Mouse (Mus musculus) MEL (cell line): ENCODE measurements around the gene Bcat1. TPM values are rescaled to one million over a fixed set of nuclear protein-coding genes. Genes with fewer than 3 reads are reported as not detected.

Experiments
- DNase-seq: peaks from one replicate; pipeline ENCODE4 v3.0.0; 2011; ENCODE audit warnings: low read depth, low spot score
- H3K27ac ChIP-seq: 2 replicates; pipeline ENCODE4 v1.5.1; 2012; ENCODE audit warnings: low read depth, mild to moderate bottlenecking, control low read depth, low read length, moderate library complexity; ENCODE audit not compliant: control insufficient read depth
- H3K27me3 ChIP-seq, 2 experiments: fragments of 150-350 bp in 1 of 2; sonication (generic) in 1 of 2; 2 replicates each; pipeline ENCODE4 v1.6.1; 2012; ENCODE audit warnings: low read length in 2 of 2, mild to moderate bottlenecking in 2 of 2, improper control_type of control experiment in 1 of 2, moderate library complexity in 1 of 2; ENCODE audit not compliant: insufficient read depth in 2 of 2, control insufficient read depth in 1 of 2
- H3K36me3 ChIP-seq, 2 experiments: 2 replicates each; pipeline ENCODE4 v1.6.1; 2012 to 2014; ENCODE audit warnings: low read length in 2 of 2, improper control_type of control experiment in 1 of 2, inconsistent platforms in 1 of 2, mild to moderate bottlenecking in 1 of 2; ENCODE audit not compliant: insufficient read depth in 2 of 2, control insufficient read depth in 1 of 2
- H3K4me1 ChIP-seq, 2 experiments: fragments of 150-350 bp in 1 of 2; sonication (generic) in 1 of 2; 2 replicates each; pipeline ENCODE4 v1.6.1; 2012; ENCODE audit warnings: low read length in 2 of 2, improper control_type of control experiment in 1 of 2, mild to moderate bottlenecking in 1 of 2; ENCODE audit not compliant: insufficient read depth in 2 of 2, control insufficient read depth in 1 of 2
- H3K4me3 ChIP-seq, 2 experiments: fragments of 150-350 bp in 1 of 2; sonication (generic) in 1 of 2; 2 replicates each; pipeline ENCODE4 v1.5.1; 2012; ENCODE audit warnings: low read depth in 2 of 2, low read length in 2 of 2, mild to moderate bottlenecking in 2 of 2, moderate library complexity in 2 of 2, control low read depth in 1 of 2, improper control_type of control experiment in 1 of 2; ENCODE audit not compliant: control insufficient read depth in 1 of 2, insufficient read depth in 1 of 2
- H3K79me2 ChIP-seq: 2 replicates; pipeline ENCODE4 v1.6.1; 2012; ENCODE audit warnings: mild to moderate bottlenecking, low read length, moderate library complexity; ENCODE audit not compliant: control insufficient read depth, poor library complexity, insufficient read depth
- H3K9ac ChIP-seq: 2 replicates; pipeline ENCODE4 v1.6.1; 2012; ENCODE audit warnings: low read depth, mild to moderate bottlenecking, control low read depth, low read length, moderate library complexity; ENCODE audit not compliant: control insufficient read depth, poor library complexity, severe bottlenecking
- H3K9me3 ChIP-seq: fragments of 150-350 bp; sonication (generic); replicated peaks from 2 replicates; pipeline ENCODE4 v1.6.1; 2012; ENCODE audit warnings: mild to moderate bottlenecking, low read length, improper control_type of control experiment, moderate library complexity; ENCODE audit not compliant: insufficient read depth
- CHD1 ChIP-seq: IDR thresholded peaks from 2 replicates; pipeline ENCODE4 v1.6.1; 2012; ENCODE audit warnings: low read depth, mild to moderate bottlenecking, inconsistent platforms, low read length, improper control_type of control experiment
- CTCF ChIP-seq, 3 experiments: IDR thresholded peaks in 2 of 3; conservative IDR thresholded peaks in 1 of 3; 2 replicates each; pipeline ENCODE4 v1.5.1; 2011 to 2012; ENCODE audit warnings: low read length in 3 of 3, low read depth in 2 of 3, mild to moderate bottlenecking in 2 of 3, improper control_type of control experiment in 1 of 3, inconsistent platforms in 1 of 3, mixed read lengths in 1 of 3, moderate library complexity in 1 of 3; ENCODE audit not compliant: control insufficient read depth in 1 of 3, insufficient read depth in 1 of 3, poor library complexity in 1 of 3, severe bottlenecking in 1 of 3
- E2F4 ChIP-seq: IDR thresholded peaks from 2 replicates; pipeline ENCODE4 v1.6.1; 2011; ENCODE audit warnings: low read depth, low read length, improper control_type of control experiment, borderline replicate concordance
- ELF1 ChIP-seq: IDR thresholded peaks from 2 replicates; pipeline ENCODE4 v1.6.1; 2014; ENCODE audit warnings: low read depth, mild to moderate bottlenecking, inconsistent platforms, low read length, improper control_type of control experiment, moderate library complexity
- GABPA ChIP-seq: IDR thresholded peaks from 2 replicates; pipeline ENCODE4 v1.6.1; 2012; ENCODE audit warnings: low read depth, mild to moderate bottlenecking, inconsistent platforms, low read length, improper control_type of control experiment, moderate library complexity
- HCFC1 ChIP-seq: IDR thresholded peaks from 2 replicates; pipeline ENCODE4 v1.6.1; 2012; ENCODE audit warnings: low read depth, mild to moderate bottlenecking, inconsistent platforms, low read length, improper control_type of control experiment, moderate library complexity
- MAFK ChIP-seq: IDR thresholded peaks from 2 replicates; pipeline ENCODE4 v1.6.1; 2011; ENCODE audit warnings: low read depth, mild to moderate bottlenecking, low read length, improper control_type of control experiment, borderline replicate concordance
- MAX ChIP-seq: IDR thresholded peaks from 2 replicates; pipeline ENCODE4 v1.6.1; 2011; ENCODE audit warnings: low read length, improper control_type of control experiment
- MEF2A ChIP-seq: IDR thresholded peaks from 2 replicates; pipeline ENCODE4 v1.6.1; 2014; ENCODE audit warnings: low read depth, mild to moderate bottlenecking, inconsistent platforms, low read length, improper control_type of control experiment; ENCODE audit not compliant: poor library complexity, insufficient replicate concordance, severe bottlenecking; ENCODE audit errors: extremely low read depth
- MXI1 ChIP-seq: IDR thresholded peaks from 2 replicates; pipeline ENCODE4 v1.6.1; 2011; ENCODE audit warnings: mild to moderate bottlenecking, low read depth, low read length, improper control_type of control experiment
- MYC ChIP-seq: IDR thresholded peaks from 2 replicates; pipeline ENCODE4 v1.6.1; 2011; ENCODE audit warnings: low read depth, mild to moderate bottlenecking, low read length, improper control_type of control experiment, moderate library complexity
- NRF1 ChIP-seq: IDR thresholded peaks from 2 replicates; pipeline ENCODE4 v1.6.1; 2014; ENCODE audit warnings: low read depth, mild to moderate bottlenecking, inconsistent platforms, low read length, improper control_type of control experiment, moderate library complexity; ENCODE audit not compliant: poor library complexity, insufficient read depth, severe bottlenecking
- POLR2A ChIP-seq, 2 experiments: IDR thresholded peaks; 2 replicates each; pipeline ENCODE4 v1.6.1; 2011 to 2012; ENCODE audit warnings: low read length in 2 of 2, mild to moderate bottlenecking in 2 of 2, control low read depth in 1 of 2, improper control_type of control experiment in 1 of 2, low read depth in 1 of 2, moderate library complexity in 1 of 2; ENCODE audit not compliant: control insufficient read depth in 1 of 2, insufficient read depth in 1 of 2, poor library complexity in 1 of 2
- POLR2AphosphoS2 ChIP-seq: IDR thresholded peaks from 2 replicates; pipeline ENCODE4 v1.6.1; 2011; ENCODE audit warnings: low read length, improper control_type of control experiment
- RAD21 ChIP-seq: IDR thresholded peaks from 2 replicates; pipeline ENCODE4 v1.6.1; 2011; ENCODE audit warnings: mild to moderate bottlenecking, low read depth, low read length, improper control_type of control experiment
- SMC3 ChIP-seq: IDR thresholded peaks from 2 replicates; pipeline ENCODE4 v1.6.1; 2011; ENCODE audit warnings: low read depth, low read length, improper control_type of control experiment
- TAL1 ChIP-seq: IDR thresholded peaks from 2 replicates; pipeline ENCODE4 v1.6.1; 2012; ENCODE audit warnings: mild to moderate bottlenecking, inconsistent platforms, low read length, moderate library complexity, mixed read lengths
- USF1 ChIP-seq: IDR thresholded peaks from 2 replicates; pipeline ENCODE4 v1.6.1; 2014; ENCODE audit warnings: low read depth, mild to moderate bottlenecking, inconsistent platforms, low read length, improper control_type of control experiment, moderate library complexity
- ZNF384 ChIP-seq: IDR thresholded peaks from 2 replicates; pipeline ENCODE4 v1.6.1; 2012; ENCODE audit warnings: low read depth, mild to moderate bottlenecking, inconsistent platforms, low read length, improper control_type of control experiment
- polyA plus RNA-seq, 2 experiments: library from polyadenylated mRNA; stranded (reverse) in 1 of 2; unstranded in 1 of 2; fragments of >175 nt in 1 of 2; fragments of >200 nt in 1 of 2; gene quantifications; 2 replicates each; pipeline versions ENCODE4 v1.2.1 to v1.2.4; 2012; ENCODE audit warnings: low replicate concordance in 2 of 2, low read depth in 1 of 2; ENCODE audit not compliant: insufficient read length in 2 of 2, insufficient read depth in 1 of 2, missing spikeins in 1 of 2
- total RNA-seq: library from RNA; depleted of rRNA; stranded (reverse); fragments of 300-350 nt; gene quantifications from 2 replicates; pipeline ENCODE4 v1.2.3, GENCODE M21; 2012

Gene Bcat1
- total and polyA plus RNA-seq, 3 experiments: not detected

- no peak overlapping the region for H3K27ac ChIP-seq
- no peaks in the 10 kb centered on the region for H3K79me2 ChIP-seq
- H3K9ac ChIP-seq: no peak overlapping the region
- H3K36me3 ChIP-seq: no peaks in the 10 kb centered on the region
- no peak for DNase-seq
- no peaks in the 10 kb centered on the region for H3K27me3 ChIP-seq
- H3K4me1 ChIP-seq: no peaks in the 10 kb centered on the region
- TF ChIP-seq ZNF384: no peak
- TF ChIP-seq MXI1: no peak
- TF ChIP-seq TAL1: no peak
- no peak for TF ChIP-seq HCFC1
- no peak for TF ChIP-seq GABPA
- no peak for TF ChIP-seq ELF1
- no peak for TF ChIP-seq USF1
- TF ChIP-seq E2F4: no peak
- no peak for TF ChIP-seq SMC3
- TF ChIP-seq MAFK: no peak
- TF ChIP-seq MEF2A: no peak
- no peak for TF ChIP-seq CHD1
- TF ChIP-seq POLR2AphosphoS2: no peak
- TF ChIP-seq RAD21: no peak
- no peak for TF ChIP-seq NRF1
- TF ChIP-seq POLR2A (IDR thresholded peaks at IDR 0.05; ENCODE audit: control insufficient read depth in 1 of 2, insufficient read depth in 1 of 2, low read depth in 1 of 2, low read length in 2 of 2, poor library complexity in 1 of 2): no peak
- TF ChIP-seq MYC: no peak
- no peaks in the 10 kb centered on the region for H3K9me3 ChIP-seq
- no peak overlapping the region for H3K4me3 ChIP-seq
These were observed 29.5 kb upstream of the Bcat1 start for GRCm38 (mm10) chr6:145105439-145105838.

- Histone ChIP-seq H3K27ac (no peak overlapping the region), H3K4me3 (no peak overlapping the region), H3K79me2 (no peaks in the 10 kb centered on the region), H3K4me1 (no peaks in the 10 kb centered on the region), H3K36me3 (no peaks in the 10 kb centered on the region), H3K27me3 (no peaks in the 10 kb centered on the region), H3K9me3 (no peaks in the 10 kb centered on the region), H3K9ac (no peak overlapping the region)
- no peak for DNase-seq
- TF ChIP-seq CTCF (IDR thresholded peaks at IDR 0.05 in 2 of 3, conservative IDR thresholded peaks at IDR 0.05 in 1 of 3; ENCODE audit: control insufficient read depth in 1 of 3, insufficient read depth in 1 of 3, low read depth in 2 of 3, low read length in 3 of 3, poor library complexity in 1 of 3, severe bottlenecking in 1 of 3): no peak
- no peak for TF ChIP-seq MAX
- TF ChIP-seq ZNF384: no peak
- no peak for TF ChIP-seq SMC3
These were observed 28.4 kb upstream of the Bcat1 start for GRCm38 (mm10) chr6:145104241-145104939.
